Mouse (Mus musculus): Measurements from ENCODE around the gene Fbln7. TPM values are rescaled to one million over a fixed set of nuclear protein-coding genes. Genes with fewer than 3 reads are reported as not detected.

Fbln7 gene
- polyA plus RNA-seq, 1 experiment: 1.1 TPM

GRCm38 (mm10) chr2:128859861-128860260 lies 2.9 kb upstream of the Fbln7 start:
- no peak overlapping the region for H3K4me3 ChIP-seq (replicated peaks; ENCODE audit: extremely low read depth, low read depth, low read length)
- peak; percentile 9 for DNase-seq
- TF ChIP-seq POLR2A (IDR thresholded peaks at IDR 0.05; ENCODE audit: borderline replicate concordance, extremely low read depth, low read depth, low read length) (no peak), CTCF (IDR thresholded peaks at IDR 0.05; ENCODE audit: insufficient read depth, low read length) (no peak)
- 25% methylated on average over 3 of the region's 3 CpGs for WGBS
- no peaks in the 10 kb centered on the region; the same call in 1 of the 2 replicates for H3K4me1 ChIP-seq (ENCODE audit: control insufficient read depth, insufficient read depth, low read length)

GRCm38 (mm10) chr2:128863777-128864331 lies 1.1 kb downstream of the Fbln7 start:
- TF ChIP-seq CTCF (IDR thresholded peaks at IDR 0.05; ENCODE audit: insufficient read depth, low read length): no peak
- Histone ChIP-seq H3K4me3 (replicated peaks; ENCODE audit: extremely low read depth, low read depth, low read length) (peak overlapping the region; percentile 20), H3K4me1 (ENCODE audit: control insufficient read depth, insufficient read depth, low read length) (no peaks in the 10 kb centered on the region; the same call in 1 of the 2 replicates)
- 3% methylated on average over 38 of the region's 38 CpGs for WGBS
- peak; percentile 28 for DNase-seq

GRCm38 (mm10) chr2:128865061-128865460 lies 2.3 kb downstream of the Fbln7 start:
- DNase-seq: no peak
- TF ChIP-seq CTCF (IDR thresholded peaks at IDR 0.05; ENCODE audit: insufficient read depth, low read length) (no peak), POLR2A (IDR thresholded peaks at IDR 0.05; ENCODE audit: borderline replicate concordance, extremely low read depth, low read depth, low read length) (no peak)
- WGBS: 46% methylated on average over 3 of the region's 3 CpGs
- no peak overlapping the region for H3K4me3 ChIP-seq (replicated peaks; ENCODE audit: extremely low read depth, low read depth, low read length)
- no peaks in the 10 kb centered on the region; the same call in 1 of the 2 replicates for H3K4me1 ChIP-seq (ENCODE audit: control insufficient read depth, insufficient read depth, low read length)

DNA sequence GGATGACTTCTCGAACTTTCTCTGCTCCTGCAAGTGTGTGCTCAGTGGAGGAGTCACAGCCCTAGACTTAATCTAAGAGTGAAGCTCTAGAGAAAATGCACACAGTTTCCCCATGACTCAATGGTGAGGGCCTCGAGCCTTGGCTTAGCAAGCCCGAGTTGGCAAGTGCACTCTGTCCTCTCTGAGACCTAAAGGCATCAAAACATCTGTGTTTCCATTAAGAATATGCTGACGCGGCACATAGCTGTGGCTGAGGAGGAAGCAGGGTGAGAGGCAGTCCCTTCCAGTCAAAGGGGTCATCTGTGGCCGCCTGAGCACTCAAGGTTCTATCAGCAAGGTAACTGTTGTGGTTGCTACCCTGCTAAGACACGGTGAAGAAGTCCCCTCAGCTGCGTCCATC lies 8.9 kb downstream of the Fbln7 start:
- 61% methylated on average over 8 of the region's 8 CpGs for WGBS
- Histone ChIP-seq H3K4me1 (ENCODE audit: control insufficient read depth, insufficient read depth, low read length) (no peaks in the 10 kb centered on the region), H3K4me3 (replicated peaks; ENCODE audit: extremely low read depth, low read depth, low read length) (no peak overlapping the region)
- DNase-seq: no peak
- TF ChIP-seq CTCF (IDR thresholded peaks at IDR 0.05; ENCODE audit: insufficient read depth, low read length) (no peak), POLR2A (IDR thresholded peaks at IDR 0.05; ENCODE audit: borderline replicate concordance, extremely low read depth, low read depth, low read length) (no peak)

GRCm38 (mm10) chr2:128872256-128872655 lies 9.5 kb downstream of the Fbln7 start:
- WGBS: 94% methylated on average over 9 of the region's 9 CpGs
- TF ChIP-seq POLR2A (IDR thresholded peaks at IDR 0.05; ENCODE audit: borderline replicate concordance, extremely low read depth, low read depth, low read length) (no peak), CTCF (IDR thresholded peaks at IDR 0.05; ENCODE audit: insufficient read depth, low read length) (no peak)
- DNase-seq: no peak
- Histone ChIP-seq H3K4me1 (ENCODE audit: control insufficient read depth, insufficient read depth, low read length) (no peaks in the 10 kb centered on the region), H3K4me3 (replicated peaks; ENCODE audit: extremely low read depth, low read depth, low read length) (no peak overlapping the region)

- TF ChIP-seq POLR2A (IDR thresholded peaks at IDR 0.05; ENCODE audit: borderline replicate concordance, extremely low read depth, low read depth, low read length) (no peak), CTCF (IDR thresholded peaks at IDR 0.05; ENCODE audit: insufficient read depth, low read length) (no peak)
- no peak for DNase-seq
- Histone ChIP-seq H3K4me1 (ENCODE audit: control insufficient read depth, insufficient read depth, low read length) (no peaks in the 10 kb centered on the region), H3K4me3 (replicated peaks; ENCODE audit: extremely low read depth, low read depth, low read length) (no peak overlapping the region)
- 74% methylated on average over 8 of the region's 8 CpGs for WGBS
These were observed 12.7 kb downstream of the Fbln7 start for GRCm38 (mm10) chr2:128875526-128875925.

DNA sequence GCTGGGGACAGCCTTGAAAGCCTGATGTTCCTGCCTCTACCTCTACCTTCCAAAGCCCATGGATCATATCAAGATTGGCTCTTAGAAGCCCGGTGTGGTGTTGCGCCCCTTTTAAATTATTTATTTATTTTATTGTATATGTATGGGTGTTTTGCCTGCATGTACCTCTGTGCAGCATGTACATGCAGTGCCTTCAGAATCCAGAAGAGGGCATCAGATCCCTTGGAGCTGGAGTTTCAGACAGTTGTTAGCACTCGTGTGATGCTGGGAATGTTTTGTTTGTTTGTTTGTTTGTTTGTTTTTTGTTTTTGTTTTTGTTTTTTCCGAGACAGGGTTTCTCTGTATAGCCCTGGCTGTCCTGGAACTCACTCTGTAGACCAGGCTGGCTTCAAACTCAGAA lies 18.5 kb downstream of the Fbln7 start:
- no peak for DNase-seq
- no peak for TF ChIP-seq POLR2A (IDR thresholded peaks at IDR 0.05; ENCODE audit: borderline replicate concordance, extremely low read depth, low read depth, low read length)
- 0 out of 2 replicates have a peak, but pooled peaks have one; percentile 5 for TF ChIP-seq CTCF (IDR thresholded peaks at IDR 0.05; ENCODE audit: insufficient read depth, low read length)
- Histone ChIP-seq H3K4me3 (replicated peaks; ENCODE audit: extremely low read depth, low read depth, low read length) (no peak overlapping the region), H3K4me1 (ENCODE audit: control insufficient read depth, insufficient read depth, low read length) (no peaks in the 10 kb centered on the region)
- WGBS: 54% methylated on average over 4 of the region's 4 CpGs

GRCm38 (mm10) chr2:128885225-128885811 lies 22.5 kb downstream of the Fbln7 start:
- 66% methylated on average over 8 of the region's 8 CpGs for WGBS
- Histone ChIP-seq H3K4me3 (replicated peaks; ENCODE audit: extremely low read depth, low read depth, low read length) (no peak overlapping the region), H3K4me1 (ENCODE audit: control insufficient read depth, insufficient read depth, low read length) (no peaks in the 10 kb centered on the region)
- DNase-seq: no peak
- TF ChIP-seq CTCF (IDR thresholded peaks at IDR 0.05; ENCODE audit: insufficient read depth, low read length) (no peak), POLR2A (IDR thresholded peaks at IDR 0.05; ENCODE audit: borderline replicate concordance, extremely low read depth, low read depth, low read length) (no peak)

DNA sequence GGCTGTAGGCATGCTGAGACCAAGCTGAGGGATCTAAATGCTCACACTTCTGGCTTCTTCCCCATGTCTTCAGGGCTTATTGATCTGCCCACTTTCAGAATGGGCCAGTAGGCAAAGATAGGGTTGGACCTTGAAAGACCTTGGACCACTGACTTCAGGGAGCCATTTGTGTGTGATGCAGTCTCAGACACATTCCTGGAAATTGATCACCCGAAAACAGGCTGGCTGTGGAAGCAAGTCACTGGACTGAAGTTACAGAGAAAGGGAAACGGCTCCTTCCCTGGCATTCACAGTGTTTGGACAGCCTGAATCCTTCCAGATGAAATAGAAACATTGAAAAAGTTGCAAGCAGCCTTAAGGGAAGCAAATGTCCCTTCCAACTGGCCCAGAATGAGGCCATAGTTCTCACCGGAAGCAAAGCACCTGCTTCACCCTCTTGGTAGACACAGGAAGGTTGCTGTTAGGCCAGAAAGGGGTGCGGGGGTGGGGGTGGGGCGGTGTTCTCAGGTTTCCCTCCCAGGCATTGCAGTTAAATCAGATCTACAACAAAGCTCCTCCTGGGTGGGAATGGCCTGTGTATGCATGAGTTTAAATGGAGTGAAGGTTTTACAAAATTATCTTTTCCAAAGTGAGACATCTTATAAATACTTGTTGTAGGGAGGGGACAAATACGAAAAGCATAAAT lies 25.2 kb downstream of the Fbln7 start:
- TF ChIP-seq CTCF (IDR thresholded peaks at IDR 0.05; ENCODE audit: insufficient read depth, low read length): no peak
- TF ChIP-seq POLR2A (IDR thresholded peaks at IDR 0.05; ENCODE audit: borderline replicate concordance, extremely low read depth, low read depth, low read length): no peak
- H3K4me3 ChIP-seq (replicated peaks; ENCODE audit: extremely low read depth, low read depth, low read length): no peak overlapping the region
- no peaks in the 10 kb centered on the region for H3K4me1 ChIP-seq (ENCODE audit: control insufficient read depth, insufficient read depth, low read length)
- no peak for DNase-seq
- WGBS: 61% methylated on average over 6 of the region's 6 CpGs

Data from lung, adult 2 months (tissue).